Mouse (Mus musculus): ENCODE data around the gene Zfp94. TPM values are rescaled to one million over a fixed set of nuclear protein-coding genes. Genes with fewer than 3 reads are reported as not detected.

Gene Zfp94
- polyA plus RNA-seq (2012; fragmentation: generic; extraction: Trizol) = 1 to 10 TPM; 1.1 to 4.7 TPM

DNA sequence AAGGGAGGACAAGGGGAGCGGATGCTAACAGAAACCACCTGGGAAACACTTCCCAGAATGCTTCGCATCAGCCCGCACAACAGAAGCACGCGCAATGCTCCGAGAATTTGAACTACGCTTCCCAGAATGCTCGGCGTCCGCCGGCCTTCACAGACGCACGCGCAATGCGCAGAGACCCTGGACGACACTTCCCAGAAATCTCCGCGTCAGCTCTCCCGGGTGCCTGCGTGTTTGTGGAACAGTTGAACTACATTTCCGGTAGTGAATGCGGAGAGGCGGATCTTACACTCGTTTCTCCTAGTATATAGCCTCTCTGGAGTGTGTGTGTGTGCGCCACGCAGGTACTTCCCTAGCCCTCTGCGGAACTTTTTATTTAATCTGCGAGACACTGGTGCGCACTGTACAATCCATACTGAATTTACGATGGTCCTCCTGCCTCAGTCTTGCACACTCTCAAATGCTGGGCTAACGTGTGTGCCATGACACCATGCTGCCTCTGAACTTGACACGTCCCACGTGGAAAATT lies at the start of gene Zfp94:
Gene Zfp94 (minus strand): TSS at position 100 of the 526 bp plus-strand sequence.

DNA sequence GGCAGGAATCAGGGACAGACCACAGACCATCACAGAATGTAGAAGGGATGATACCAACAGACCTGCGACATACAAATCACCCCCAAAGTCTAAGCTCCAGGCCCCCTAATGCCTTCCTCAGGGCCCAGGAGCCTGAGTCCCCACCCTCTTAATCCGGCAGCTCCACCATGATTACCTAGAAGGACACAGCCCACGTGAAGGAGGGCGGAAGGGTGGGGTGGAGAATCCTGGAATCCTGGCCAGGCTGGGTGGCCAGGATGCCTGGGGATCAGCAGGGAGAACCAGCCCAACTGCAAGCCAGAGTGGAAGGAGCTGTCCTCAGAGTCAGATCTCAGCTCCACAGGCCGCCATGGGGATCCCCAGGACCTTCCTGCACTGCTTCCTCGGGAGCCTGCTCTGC lies 32.4 kb upstream of the Zfp94 start, which contains the start of gene Lypd5:
Gene Lypd5 (plus strand): TSS at position 301 of the 400 bp plus-strand sequence.

DNA sequence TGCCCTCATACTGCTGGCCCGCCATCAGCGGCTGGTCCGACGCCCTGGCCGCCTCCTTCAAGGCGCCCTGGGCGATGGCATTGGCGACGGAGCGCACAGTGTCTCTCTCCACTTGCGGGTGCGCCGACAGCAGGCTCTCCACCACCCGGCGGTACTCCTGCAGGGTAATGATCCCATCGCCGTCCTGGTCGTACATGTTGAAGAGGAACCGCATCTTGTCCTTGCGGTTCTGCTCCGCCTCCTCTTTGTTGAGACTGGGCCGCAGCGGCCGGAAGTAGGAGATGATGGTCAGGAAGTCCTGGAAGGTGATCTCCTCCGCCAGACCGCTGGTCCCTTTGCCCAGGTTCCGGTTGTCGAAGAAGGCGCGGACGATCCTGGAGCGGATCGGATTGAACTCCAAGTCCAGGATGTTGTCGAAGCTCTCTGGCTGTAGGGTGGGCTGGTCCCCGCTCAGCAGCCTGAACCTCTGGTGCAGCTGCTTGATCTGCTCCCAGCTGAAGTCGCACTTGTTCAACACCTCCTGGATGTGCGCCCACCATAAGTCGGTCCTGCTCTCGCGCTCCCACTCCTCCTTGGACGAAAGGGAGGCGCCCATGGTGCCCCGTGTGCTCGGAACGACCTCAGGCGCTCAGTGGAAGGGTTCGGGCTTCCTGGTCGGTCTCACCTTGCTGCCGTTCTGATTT lies 17.0 kb upstream of the Zfp94 start, which contains the start of gene Tescl:
Gene Tescl (minus strand): TSS at position 633 of the 683 bp plus-strand sequence.

DNA sequence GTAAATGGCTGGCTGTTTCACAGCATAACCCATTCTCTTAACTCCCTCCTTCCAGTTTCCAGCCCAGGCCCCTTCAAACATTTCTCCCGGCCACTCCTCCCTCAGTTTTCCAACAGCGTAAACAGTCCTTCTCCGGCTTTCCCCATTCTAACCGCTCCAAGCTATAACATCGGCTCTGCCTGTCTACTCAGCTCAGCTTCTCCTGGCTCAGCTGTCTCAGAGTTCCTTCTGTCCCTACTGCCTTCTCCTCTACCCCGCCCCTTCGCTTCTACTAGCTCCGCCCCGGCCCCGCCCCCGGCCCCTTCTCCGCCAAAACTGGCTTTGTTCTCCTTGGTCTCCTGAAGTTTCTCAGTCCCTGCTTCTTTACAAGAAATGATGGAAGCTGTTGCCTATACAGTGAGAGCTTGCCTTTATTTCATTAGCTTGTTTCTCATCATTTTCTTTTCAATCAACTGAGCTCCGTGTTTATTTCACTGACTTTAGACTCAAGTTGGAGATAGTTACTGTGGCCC lies 15.6 kb downstream of the Zfp94 start, which contains the start of gene Zfp61:
Gene Zfp61 (minus strand): TSS at position 462 of the 512 bp plus-strand sequence.

DNA sequence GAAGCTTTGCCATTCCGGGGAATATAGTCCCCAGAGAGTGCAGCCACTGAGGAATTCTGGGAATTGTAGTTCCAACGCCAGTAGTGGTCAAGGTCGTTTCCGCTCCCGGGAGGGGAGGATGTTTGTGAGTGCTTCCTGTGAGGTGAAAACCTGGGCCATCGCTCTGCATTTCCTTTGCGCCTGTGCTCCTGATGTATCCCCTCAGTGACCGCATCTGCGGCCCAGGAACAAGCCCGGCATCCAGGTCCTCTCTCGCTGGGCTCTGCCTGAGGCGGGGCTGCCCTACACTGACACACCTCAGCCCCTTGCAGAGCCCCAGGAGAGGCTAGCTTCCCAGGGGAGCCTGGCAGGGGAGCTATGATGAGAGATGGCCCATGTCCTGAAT lies 46.2 kb downstream of the Zfp94 start, which contains the start of gene Zfp93:
Gene Zfp93 (plus strand): TSS at position 133 of the 385 bp plus-strand sequence.

DNA sequence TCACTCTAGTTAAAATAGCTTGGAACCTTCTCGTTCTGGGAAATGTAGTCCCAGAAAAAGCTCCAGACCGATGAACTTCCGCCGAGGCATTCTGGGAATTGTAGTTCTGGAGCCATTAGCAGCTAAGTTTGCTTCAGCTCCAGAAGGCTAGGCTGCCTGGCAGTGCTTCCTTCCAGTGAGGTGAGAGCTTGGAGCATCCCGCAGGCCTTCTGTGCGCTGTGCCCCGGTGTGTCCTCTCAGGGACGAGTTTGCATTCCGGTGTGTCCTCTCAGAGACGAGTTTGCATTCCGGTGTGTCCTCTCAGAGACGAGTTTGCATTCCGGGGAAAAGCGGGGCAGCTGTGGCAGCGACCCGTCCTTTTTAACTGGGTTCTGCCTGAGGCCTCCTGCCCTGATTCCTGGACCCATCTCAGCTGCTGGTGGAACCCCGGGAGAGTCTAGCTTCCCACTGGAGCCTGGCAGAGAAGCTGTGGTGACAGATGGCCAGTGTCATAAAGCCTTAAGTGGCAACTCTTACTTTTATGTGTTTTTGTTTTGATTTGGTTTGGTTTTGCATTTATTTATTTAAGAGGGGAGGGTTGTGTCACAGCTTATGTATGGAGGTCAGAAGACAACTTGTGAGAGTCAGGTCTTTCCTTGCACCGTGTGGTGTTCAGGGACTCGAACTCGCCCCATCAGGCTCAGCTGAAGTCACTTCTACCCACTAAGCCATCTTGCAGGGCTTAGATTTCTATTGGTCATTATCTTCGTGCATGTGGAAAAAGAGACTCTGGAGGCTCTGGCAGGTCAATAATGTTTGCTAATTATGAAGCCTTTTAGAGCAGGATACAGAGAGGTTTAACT lies 61.6 kb downstream of the Zfp94 start, which contains the start of gene Zfp108:
Gene Zfp108 (plus strand): TSS at position 162 of the 842 bp plus-strand sequence.

Other genes with a start within 250 kb of the Zfp94 start
- gene Zfp180, start 234.7 kb downstream of the Zfp94 start, polyA plus RNA-seq (2012; fragmentation: generic; extraction: Trizol) = 1 to 10 TPM in 1 of 2 experiments, under 1 TPM in 1; 0.62 to 5.6 TPM
- 1 to 10 TPM in 1 of 2 experiments, under 1 TPM in 1; 0.08 to 2.1 TPM for gene Zfp112, start 204.4 kb downstream of the Zfp94 start, polyA plus RNA-seq (2012; fragmentation: generic; extraction: Trizol)
- gene Zfp235, start 182.5 kb downstream of the Zfp94 start, polyA plus RNA-seq (2012; fragmentation: generic; extraction: Trizol) = 1 to 10 TPM; 1.0 to 3.9 TPM
- gene Zfp114, start 141.6 kb downstream of the Zfp94 start, polyA plus RNA-seq (2012; fragmentation: generic; extraction: Trizol) = under 1 TPM in 1 of 2 experiments, not detected in 1; 0.01 TPM
- gene Zfp111, start 105.2 kb downstream of the Zfp94 start, polyA plus RNA-seq (2012; fragmentation: generic; extraction: Trizol) = 1 to 10 TPM in 1 of 2 experiments, under 1 TPM in 1; 0.41 to 1.6 TPM
- under 1 TPM; 0.05 to 0.38 TPM for gene Zfp109, start 79.1 kb downstream of the Zfp94 start, polyA plus RNA-seq (2012; fragmentation: generic; extraction: Trizol)
- 1 to 10 TPM in 1 of 2 experiments, under 1 TPM in 1; 0.07 to 1.8 TPM for gene Zfp108, start 61.9 kb downstream of the Zfp94 start, polyA plus RNA-seq (2012; fragmentation: generic; extraction: Trizol)
- gene Zfp93, start 46.2 kb downstream of the Zfp94 start, polyA plus RNA-seq (2012; fragmentation: generic; extraction: Trizol) = 1 to 10 TPM in 1 of 2 experiments, under 1 TPM in 1; 0.62 to 4.0 TPM
- 10 to 100 TPM in 1 of 2 experiments, 1 to 10 TPM in 1; 1.9 to 12.7 TPM for gene Zfp61, start 15.4 kb downstream of the Zfp94 start, polyA plus RNA-seq (2012; fragmentation: generic; extraction: Trizol)
- not detected for gene Tescl, start 17.3 kb upstream of the Zfp94 start, polyA plus RNA-seq (2012; fragmentation: generic; extraction: Trizol)
- gene Lypd5, start 32.5 kb upstream of the Zfp94 start, polyA plus RNA-seq (2012; fragmentation: generic; extraction: Trizol) = not detected
- 10 to 100 TPM; 28.9 to 90.8 TPM for gene Kcnn4, start 53.6 kb upstream of the Zfp94 start, polyA plus RNA-seq (2012; fragmentation: generic; extraction: Trizol)
- 10 to 100 TPM; 16.1 to 17.6 TPM for gene Smg9, start 83.0 kb upstream of the Zfp94 start, polyA plus RNA-seq (2012; fragmentation: generic; extraction: Trizol)
- under 1 TPM in 1 of 2 experiments, not detected in 1; 0.07 TPM for gene Irgc1, start 135.6 kb upstream of the Zfp94 start, polyA plus RNA-seq (2012; fragmentation: generic; extraction: Trizol)
- 10 to 100 TPM in 1 of 2 experiments, 1 to 10 TPM in 1; 5.0 to 32.8 TPM for gene Plaur, start 145.8 kb upstream of the Zfp94 start, polyA plus RNA-seq (2012; fragmentation: generic; extraction: Trizol)
- under 1 TPM; 0.27 to 0.57 TPM for gene Cadm4, start 165.4 kb upstream of the Zfp94 start, polyA plus RNA-seq (2012; fragmentation: generic; extraction: Trizol)
- 10 to 100 TPM; 25.3 to 58.2 TPM for gene Zfp428, start 190.3 kb upstream of the Zfp94 start, polyA plus RNA-seq (2012; fragmentation: generic; extraction: Trizol)
- under 1 TPM; 0.06 to 0.09 TPM for gene AC161166.1, start 195.8 kb upstream of the Zfp94 start, polyA plus RNA-seq (2012; fragmentation: generic; extraction: Trizol)
- 10 to 100 TPM in 1 of 2 experiments, 1 to 10 TPM in 1; 2.1 to 10.9 TPM for gene Irgq, start 214.0 kb upstream of the Zfp94 start, polyA plus RNA-seq (2012; fragmentation: generic; extraction: Trizol)
- gene Pinlyp, start 229.5 kb upstream of the Zfp94 start, polyA plus RNA-seq (2012; fragmentation: generic; extraction: Trizol) = under 1 TPM in 1 of 2 experiments, not detected in 1; 0.13 TPM
- 10 to 100 TPM; 39.6 to 44.0 TPM for gene Xrcc1, start 229.6 kb upstream of the Zfp94 start, polyA plus RNA-seq (2012; fragmentation: generic; extraction: Trizol)

Data from C3H10T1/2 (cell line).